Mouse (Mus musculus): ENCODE results near the gene Cnfn. TPM values are rescaled to one million over a fixed set of nuclear protein-coding genes. Genes with fewer than 3 reads are reported as not detected.

Cnfn gene
- polyA plus RNA-seq, 1 experiment from 2014 or later = 419 TPM

DNA sequence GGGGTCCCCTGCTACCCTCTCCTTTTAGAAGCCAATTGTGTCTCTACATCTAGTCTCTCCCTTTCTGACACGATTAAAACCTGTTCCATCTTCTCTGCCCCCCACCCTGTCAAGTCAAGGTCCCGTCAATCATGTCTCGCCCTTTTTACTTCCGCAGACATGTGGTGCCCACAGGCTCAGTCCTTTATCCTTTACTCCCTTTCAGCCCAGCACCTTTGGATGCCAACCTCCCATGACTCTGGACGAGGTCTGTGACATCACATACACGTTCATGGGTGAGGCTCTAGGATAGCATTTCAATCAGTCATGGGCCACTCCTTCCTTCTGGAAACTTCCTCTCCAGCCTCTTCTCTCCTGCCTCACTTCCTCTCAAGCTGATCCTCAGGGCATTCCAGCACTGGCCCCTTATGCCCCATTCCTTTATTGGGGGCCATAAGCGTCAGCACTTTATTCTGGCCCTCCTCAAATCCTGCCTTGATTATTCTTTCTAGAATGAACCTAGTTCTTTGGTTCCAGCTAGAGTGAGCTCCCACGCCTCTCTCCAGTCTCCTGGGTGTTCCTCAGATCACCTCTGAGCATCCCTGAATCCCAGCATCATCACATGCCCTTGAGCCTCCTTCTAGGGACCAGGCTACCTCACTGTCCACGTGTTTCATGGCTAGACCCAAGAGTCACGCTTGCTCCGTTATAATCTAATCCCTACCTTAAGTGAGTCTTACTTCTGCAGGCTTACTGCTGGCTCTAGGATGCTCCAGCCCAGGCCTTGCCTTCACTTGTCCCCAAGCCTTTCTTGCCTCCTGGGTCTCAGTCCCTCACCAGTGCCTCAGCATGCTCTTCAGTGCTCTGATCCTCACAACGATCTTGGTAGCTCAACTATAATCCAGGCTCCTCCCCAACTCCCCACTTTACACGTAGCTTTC lies 8.9 kb upstream of the Cnfn start:
- Histone ChIP-seq H3K4me3 (replicated peaks) (no peak overlapping the region), H3K4me2 (no peak overlapping the region), H3K27ac (no peak overlapping the region), H3K9me3 (no peaks in the 10 kb centered on the region), H3K36me3 (0 out of 2 replicates have a peak, but pooled peaks cover 4% of the 10 kb centered on the region), H3K4me1 (peaks cover 18% of the 10 kb centered on the region), H3K9ac (no peak overlapping the region), H3K27me3 (replicated peaks) (no peaks in the 10 kb centered on the region)
- ATAC-seq (ENCODE audit: insufficient read depth, low FRiP score, low read depth) = no peak
- WGBS = 83% methylated on average over 13 of the region's 13 CpGs

DNA sequence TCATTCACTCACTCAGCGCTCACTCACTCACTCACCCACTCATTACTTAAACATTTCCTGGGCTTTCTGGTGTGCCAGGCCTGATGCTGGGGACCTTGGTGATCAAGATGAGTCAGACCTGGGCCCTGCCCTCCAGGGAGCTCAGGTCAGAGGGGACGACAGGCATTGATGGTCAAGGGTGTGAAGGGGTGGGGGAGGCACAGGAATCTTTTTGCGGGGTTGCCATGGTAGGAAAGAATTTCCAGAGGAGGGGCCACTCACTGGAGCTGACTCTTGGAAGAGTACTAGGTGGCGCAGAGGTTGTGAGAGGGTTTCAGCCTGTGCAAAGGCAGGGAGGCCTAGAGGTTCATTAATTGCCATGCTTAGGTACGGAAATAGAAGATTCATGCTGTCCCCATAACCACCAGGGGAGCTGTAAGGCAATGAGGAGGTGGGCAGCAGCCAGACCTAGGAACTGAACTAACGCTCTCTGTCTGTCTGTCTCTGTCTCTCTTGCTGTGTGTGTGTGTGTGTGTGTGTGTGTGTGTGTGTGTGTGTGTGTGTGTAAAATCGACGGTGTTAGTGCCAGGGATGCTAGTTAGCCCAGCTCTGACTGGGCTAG lies 7.7 kb upstream of the Cnfn start:
- no peak overlapping the region for H3K27ac ChIP-seq
- 0 out of 2 replicates have a peak, but pooled peaks cover 4% of the 10 kb centered on the region for H3K36me3 ChIP-seq
- peaks cover 18% of the 10 kb centered on the region for H3K4me1 ChIP-seq
- H3K4me2 ChIP-seq = peak overlapping the region; percentile 51
- ATAC-seq (ENCODE audit: insufficient read depth, low FRiP score, low read depth) = no peak
- H3K9me3 ChIP-seq = no peaks in the 10 kb centered on the region
- 52% methylated on average over 8 of the region's 8 CpGs for WGBS
- no peaks in the 10 kb centered on the region for H3K27me3 ChIP-seq (replicated peaks)
- no peak overlapping the region for H3K9ac ChIP-seq
- peak overlapping the region; percentile 28; the same call in 1 of the 2 replicates for H3K4me3 ChIP-seq (replicated peaks)

DNA sequence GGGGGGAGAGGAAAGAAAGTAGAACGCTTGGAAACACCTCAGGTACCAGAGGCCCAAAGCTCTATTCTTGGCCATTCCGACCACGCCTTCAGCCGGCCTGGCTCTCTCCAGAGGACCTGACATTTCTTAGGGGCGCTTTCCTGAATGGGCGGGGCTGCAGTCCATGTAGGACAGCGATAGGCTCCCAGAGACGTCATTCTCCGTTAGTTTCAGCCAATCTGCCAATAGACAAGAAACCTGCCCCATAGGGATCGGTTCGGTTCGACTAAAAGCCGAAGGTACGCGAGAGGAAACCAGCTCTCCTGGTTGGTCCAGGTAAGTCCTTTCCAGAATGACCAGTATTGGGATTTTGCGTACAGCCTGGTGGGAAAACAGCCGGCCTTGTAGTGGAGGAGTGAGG lies 7.0 kb upstream of the Cnfn start:
- WGBS = 8% methylated on average over 17 of the region's 17 CpGs
- no peaks in the 10 kb centered on the region for H3K27me3 ChIP-seq (replicated peaks)
- peak overlapping the region; percentile 51 for H3K4me2 ChIP-seq
- peak; percentile 44; the same call in 1 of the 2 replicates for ATAC-seq (ENCODE audit: insufficient read depth, low FRiP score, low read depth)
- H3K4me1 ChIP-seq = peaks cover 18% of the 10 kb centered on the region
- H3K27ac ChIP-seq = no peak overlapping the region
- no peaks in the 10 kb centered on the region for H3K9me3 ChIP-seq
- peak overlapping the region; percentile 28 for H3K4me3 ChIP-seq (replicated peaks)
- no peak overlapping the region for H3K9ac ChIP-seq
- no peaks in the 10 kb centered on the region for H3K36me3 ChIP-seq

DNA sequence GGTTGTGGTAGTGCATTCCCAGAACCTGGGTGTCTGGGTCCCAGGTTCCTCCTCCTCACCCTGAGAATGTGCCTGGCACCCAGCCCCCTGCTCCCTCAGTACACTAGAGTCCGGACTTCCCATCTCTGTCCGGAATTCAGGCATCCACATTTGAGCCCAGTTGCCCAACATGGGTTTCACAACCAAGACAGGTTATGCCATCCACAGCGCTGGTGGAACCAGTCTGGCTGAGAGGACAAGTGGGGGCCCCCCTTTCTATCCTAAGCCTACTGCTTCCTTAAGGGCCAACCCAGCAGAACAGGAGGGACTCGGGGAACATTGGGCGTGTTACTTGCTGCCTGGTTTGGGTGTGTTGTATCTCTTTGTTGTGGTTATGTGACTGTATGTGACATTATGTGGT lies 2.9 kb upstream of the Cnfn start:
- H3K27ac ChIP-seq = no peak overlapping the region
- no peak overlapping the region for H3K4me3 ChIP-seq (replicated peaks)
- WGBS = 71% methylated on average over 5 of the region's 5 CpGs
- H3K9me3 ChIP-seq = no peaks in the 10 kb centered on the region
- H3K36me3 ChIP-seq = no peaks in the 10 kb centered on the region
- ATAC-seq (ENCODE audit: insufficient read depth, low FRiP score, low read depth) = no peak
- H3K27me3 ChIP-seq (replicated peaks) = peaks cover 24% of the 10 kb centered on the region
- no peak overlapping the region for H3K9ac ChIP-seq
- no peak overlapping the region for H3K4me2 ChIP-seq
- 0 out of 2 replicates have a peak, but pooled peaks cover 3% of the 10 kb centered on the region for H3K4me1 ChIP-seq

DNA sequence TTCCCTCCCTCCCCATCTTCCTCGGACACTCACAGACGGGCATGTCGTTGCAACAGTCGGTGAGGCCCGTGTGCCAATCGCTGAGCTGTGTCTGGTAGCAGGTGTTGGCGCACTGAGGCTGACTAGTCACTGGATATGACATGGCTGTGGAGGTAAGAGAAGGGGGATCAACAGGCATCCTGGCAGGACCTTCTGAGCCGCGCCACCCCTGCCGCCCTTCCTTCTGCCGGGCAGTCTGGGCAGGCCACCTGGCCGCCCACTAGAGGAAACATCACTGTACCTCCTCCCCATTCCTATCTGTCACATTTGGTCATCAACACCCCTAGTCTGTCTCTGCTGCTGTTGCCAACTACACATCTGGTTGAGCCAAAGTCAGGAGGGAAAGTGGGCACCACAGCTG lies 1.2 kb downstream of the Cnfn start:
- 23% methylated on average over 12 of the region's 12 CpGs for WGBS
- Histone ChIP-seq H3K27ac (no peak overlapping the region), H3K4me3 (replicated peaks) (peak overlapping the region; percentile 5; the same call in 1 of the 2 replicates), H3K27me3 (replicated peaks) (peaks cover 37% of the 10 kb centered on the region), H3K36me3 (no peaks in the 10 kb centered on the region; the same call in 1 of the 2 replicates), H3K9ac (no peak overlapping the region), H3K4me2 (no peak overlapping the region), H3K9me3 (no peaks in the 10 kb centered on the region), H3K4me1 (peaks cover 3% of the 10 kb centered on the region; the same call in 1 of the 2 replicates)
- ATAC-seq (ENCODE audit: insufficient read depth, low FRiP score, low read depth) = no peak

DNA sequence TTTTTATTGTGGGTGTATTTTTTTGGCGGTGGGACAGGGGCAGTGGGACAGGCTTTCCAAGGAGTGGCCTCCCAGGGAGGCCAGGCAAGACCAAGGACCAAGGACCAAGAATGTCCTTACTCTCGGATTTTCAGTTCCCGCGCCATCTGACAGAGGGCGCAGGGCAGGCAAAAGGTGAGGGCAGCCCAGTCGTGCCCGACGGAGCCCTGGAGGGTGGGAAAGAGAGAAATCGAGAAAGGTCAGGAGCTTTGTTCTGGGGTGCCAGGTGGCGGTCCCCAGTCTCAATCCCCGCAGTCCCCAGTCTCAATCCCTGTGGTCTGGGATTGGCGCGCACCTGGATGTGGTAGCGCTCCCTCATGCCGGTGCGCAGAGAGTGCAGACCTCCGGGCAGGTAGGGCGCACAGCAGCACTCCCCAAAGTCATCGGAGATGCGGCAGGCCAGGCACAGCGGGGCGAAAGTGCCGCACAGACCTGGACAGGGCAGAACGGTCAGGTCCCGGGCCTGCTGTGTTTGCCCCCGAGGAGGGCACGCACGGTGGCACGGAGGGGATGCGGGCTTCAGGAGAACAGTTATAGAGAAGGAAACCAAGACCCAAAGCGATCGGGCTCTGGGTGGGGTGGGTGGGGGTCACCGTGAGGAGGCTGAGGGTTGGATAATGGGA lies 1.8 kb downstream of the Cnfn start:
- Histone ChIP-seq H3K27ac (no peak overlapping the region), H3K4me1 (peaks cover 3% of the 10 kb centered on the region; the same call in 1 of the 2 replicates), H3K4me2 (peak overlapping the region; percentile 11; the same call in 1 of the 2 replicates), H3K9me3 (no peaks in the 10 kb centered on the region), H3K27me3 (replicated peaks) (peaks cover 37% of the 10 kb centered on the region), H3K4me3 (replicated peaks) (no peak overlapping the region), H3K9ac (no peak overlapping the region), H3K36me3 (no peaks in the 10 kb centered on the region; the same call in 1 of the 2 replicates)
- WGBS = 1% methylated on average over 33 of the region's 33 CpGs
- no peak for ATAC-seq (ENCODE audit: insufficient read depth, low FRiP score, low read depth)

DNA sequence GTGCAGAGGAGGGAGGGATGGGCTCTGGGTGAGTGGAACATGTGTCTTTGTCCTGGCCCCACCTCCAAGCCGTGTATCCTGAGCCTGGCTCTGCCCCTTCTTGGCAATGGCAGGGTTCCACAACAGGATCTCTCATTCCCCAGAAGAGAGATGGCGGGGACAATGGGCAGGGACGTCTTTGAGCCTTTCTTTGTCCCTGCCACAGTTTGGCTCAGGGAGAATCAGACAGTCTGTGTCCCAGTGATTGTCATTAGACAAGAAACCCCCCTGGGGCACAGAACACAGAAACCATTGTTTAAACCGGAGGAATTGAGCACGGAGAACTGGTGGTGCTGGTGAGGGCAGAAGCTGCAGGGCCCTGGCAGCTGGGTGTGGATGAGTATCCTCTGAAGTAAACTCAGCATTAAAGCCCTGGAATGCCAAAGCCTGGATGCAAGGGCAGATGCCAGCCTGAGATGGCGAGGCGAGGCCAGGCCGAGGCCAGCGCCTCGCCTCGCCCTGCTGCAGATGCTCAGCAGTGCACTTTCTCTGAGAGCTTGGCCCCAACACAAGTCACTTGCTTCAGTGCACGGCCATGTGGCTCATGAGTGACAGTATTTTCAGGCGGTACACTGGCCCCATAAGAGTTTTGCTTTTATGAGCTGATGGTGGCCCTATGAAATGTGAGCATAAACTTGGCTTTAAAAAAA lies 3.4 kb downstream of the Cnfn start:
- H3K9me3 ChIP-seq = no peaks in the 10 kb centered on the region
- H3K4me1 ChIP-seq = peaks cover 3% of the 10 kb centered on the region; the same call in 1 of the 2 replicates
- no peak overlapping the region for H3K9ac ChIP-seq
- ATAC-seq (ENCODE audit: insufficient read depth, low FRiP score, low read depth) = no peak
- H3K27ac ChIP-seq = no peak overlapping the region
- no peaks in the 10 kb centered on the region; the same call in 1 of the 2 replicates for H3K36me3 ChIP-seq
- no peak overlapping the region for H3K4me2 ChIP-seq
- 41% methylated on average over 13 of the region's 13 CpGs for WGBS
- no peak overlapping the region for H3K4me3 ChIP-seq (replicated peaks)
- peaks cover 37% of the 10 kb centered on the region for H3K27me3 ChIP-seq (replicated peaks)

DNA sequence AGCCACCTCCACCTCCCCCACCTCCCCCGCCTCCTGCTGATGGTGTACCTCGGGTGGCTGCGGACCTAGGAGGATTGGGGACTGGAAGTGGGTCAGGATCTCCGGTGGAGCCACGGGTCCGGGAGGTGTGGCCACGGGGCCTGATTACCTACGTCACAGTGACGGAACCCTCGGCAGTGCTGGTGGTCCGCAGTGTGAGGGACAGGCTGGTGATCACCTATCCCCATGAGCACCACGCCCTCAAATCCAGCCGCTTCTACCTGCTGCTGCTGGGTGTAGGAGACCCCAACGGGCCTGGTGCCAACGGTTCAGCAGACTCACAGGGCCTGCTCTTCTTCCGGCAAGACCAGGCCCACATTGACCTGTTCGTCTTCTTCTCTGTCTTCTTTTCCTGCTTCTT lies 5.9 kb downstream of the Cnfn start:
- Histone ChIP-seq H3K27ac (no peak overlapping the region), H3K4me1 (peaks cover 3% of the 10 kb centered on the region; the same call in 1 of the 2 replicates), H3K4me3 (replicated peaks) (no peak overlapping the region), H3K4me2 (no peak overlapping the region), H3K27me3 (replicated peaks) (peaks cover 25% of the 10 kb centered on the region), H3K36me3 (no peaks in the 10 kb centered on the region; the same call in 1 of the 2 replicates), H3K9ac (no peak overlapping the region), H3K9me3 (no peaks in the 10 kb centered on the region)
- ATAC-seq (ENCODE audit: insufficient read depth, low FRiP score, low read depth) = no peak
- WGBS = 92% methylated on average over 17 of the region's 17 CpGs

DNA sequence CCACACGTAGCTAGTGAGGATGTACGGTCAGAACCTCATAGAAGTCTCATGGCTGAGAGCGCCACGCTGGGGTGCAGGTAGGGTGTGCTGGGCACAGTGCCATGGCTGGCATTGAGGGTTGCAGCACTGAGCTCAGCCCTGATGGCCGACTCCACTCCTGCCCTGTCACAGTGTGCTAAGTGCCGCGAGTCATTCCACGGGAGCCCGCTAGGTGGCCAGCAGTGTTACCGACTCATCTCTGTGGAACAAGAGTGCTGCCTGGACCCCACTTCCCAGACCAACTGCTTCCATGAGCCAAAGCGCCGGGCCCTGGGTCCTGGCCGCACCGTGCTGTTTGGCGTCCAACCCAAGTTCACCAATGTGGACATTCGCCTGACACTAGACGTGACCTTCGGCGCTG lies 6.4 kb downstream of the Cnfn start:
- H3K36me3 ChIP-seq = no peaks in the 10 kb centered on the region; the same call in 1 of the 2 replicates
- no peak overlapping the region for H3K4me2 ChIP-seq
- H3K4me3 ChIP-seq (replicated peaks) = no peak overlapping the region
- no peaks in the 10 kb centered on the region for H3K9me3 ChIP-seq
- H3K4me1 ChIP-seq = peaks cover 3% of the 10 kb centered on the region; the same call in 1 of the 2 replicates
- no peak overlapping the region for H3K9ac ChIP-seq
- no peak for ATAC-seq (ENCODE audit: insufficient read depth, low FRiP score, low read depth)
- H3K27ac ChIP-seq = no peak overlapping the region
- H3K27me3 ChIP-seq (replicated peaks) = peaks cover 20% of the 10 kb centered on the region
- WGBS = 85% methylated on average over 19 of the region's 19 CpGs

DNA sequence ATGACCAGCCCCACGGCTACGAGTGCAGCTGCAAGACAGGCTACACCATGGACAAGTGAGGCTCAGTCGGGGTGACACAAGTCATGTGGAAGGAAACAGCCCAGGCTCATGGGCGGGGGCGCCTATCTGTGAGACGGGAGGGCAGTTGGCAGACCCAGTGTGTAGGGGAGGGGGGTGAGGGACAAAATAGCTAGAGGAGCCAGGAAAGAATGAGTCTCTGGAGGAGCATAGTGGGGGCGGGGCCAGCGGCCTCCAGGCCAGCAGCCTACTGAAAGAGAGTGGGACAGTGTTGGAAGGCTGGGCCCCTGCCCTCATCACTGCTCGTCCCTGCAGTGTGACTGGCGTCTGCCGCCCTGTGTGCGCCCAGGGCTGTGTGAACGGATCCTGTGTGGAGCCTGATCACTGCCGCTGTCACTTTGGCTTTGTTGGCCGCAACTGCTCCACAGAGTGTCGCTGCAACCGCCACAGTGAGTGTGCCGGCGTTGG lies 10.8 kb downstream of the Cnfn start:
- ATAC-seq (ENCODE audit: insufficient read depth, low FRiP score, low read depth) = no peak
- no peak overlapping the region for H3K27ac ChIP-seq
- H3K27me3 ChIP-seq (replicated peaks) = no peaks in the 10 kb centered on the region
- H3K4me2 ChIP-seq = no peak overlapping the region
- H3K9me3 ChIP-seq = no peaks in the 10 kb centered on the region
- H3K4me1 ChIP-seq = no peaks in the 10 kb centered on the region
- no peaks in the 10 kb centered on the region; the same call in 1 of the 2 replicates for H3K36me3 ChIP-seq
- 82% methylated on average over 19 of the region's 19 CpGs for WGBS
- H3K4me3 ChIP-seq (replicated peaks) = no peak overlapping the region
- no peak overlapping the region for H3K9ac ChIP-seq

DNA sequence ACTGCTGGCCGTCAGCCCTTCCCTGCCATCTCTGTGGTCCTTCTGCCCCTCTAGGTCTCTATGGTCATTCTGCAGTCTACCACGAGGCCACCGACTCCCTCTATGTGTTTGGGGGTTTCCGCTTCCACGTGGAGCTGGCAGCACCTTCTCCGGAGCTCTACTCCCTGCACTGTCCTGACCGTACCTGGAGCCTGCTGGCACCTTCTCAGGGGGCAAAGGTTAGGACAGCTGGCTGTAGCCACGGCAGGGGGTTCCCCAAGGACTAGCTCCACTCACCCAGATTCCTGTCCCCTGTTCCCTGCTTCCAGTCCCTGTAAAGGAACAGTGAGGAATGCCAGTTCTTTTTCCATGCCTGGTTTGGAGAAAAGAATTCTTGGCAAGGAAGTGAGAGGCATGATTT lies 20.7 kb downstream of the Cnfn start:
- Histone ChIP-seq H3K27me3 (replicated peaks) (no peaks in the 10 kb centered on the region), H3K4me2 (no peak overlapping the region), H3K4me3 (replicated peaks) (no peak overlapping the region), H3K36me3 (peaks cover 50% of the 10 kb centered on the region), H3K9me3 (no peaks in the 10 kb centered on the region), H3K9ac (no peak overlapping the region), H3K27ac (no peak overlapping the region), H3K4me1 (no peaks in the 10 kb centered on the region)
- 80% methylated on average over 8 of the region's 8 CpGs for WGBS
- ATAC-seq (ENCODE audit: insufficient read depth, low FRiP score, low read depth) = no peak

Measured in stomach, embryonic 15.5 days (tissue).